Mouse (Mus musculus) kidney, embryonic 15.5 days (tissue): ENCODE measurements at regions not wholly inside any gene's neighbourhood (a gene's known extent, or its start where the extent isn't known, plus 50 kb on each side); places are given as distances from the start of the nearest gene placed in this dataset.
"Not testable (repeated sequence)": the region's sequence is repeated elsewhere in the genome, so short reads cannot be mapped to it uniquely, and the experiment has no call there.

Experiments
- ATAC-seq: fragments of 200-750 bp; cut with Nextera tagmentation; replicated peaks from 2 replicates; pipeline ENCODE4 v1.8.0; 2017; ENCODE audit warnings: moderate TSS enrichment; ENCODE audit not compliant: low FRiP score
- H3K27ac ChIP-seq: fragments of 300-500 bp; sonication (generic); 2 replicates; pipeline ENCODE4 v1.5.1; 2015; ENCODE audit warnings: mild to moderate bottlenecking, inconsistent platforms
- H3K27me3 ChIP-seq: fragments of 300-500 bp; sonication (generic); 2 replicates; pipeline ENCODE4 v1.6.1; 2015; ENCODE audit warnings: inconsistent platforms
- H3K36me3 ChIP-seq: fragments of 300-500 bp; sonication (generic); 2 replicates; pipeline ENCODE4 v1.6.1; 2015; ENCODE audit warnings: inconsistent platforms
- H3K4me1 ChIP-seq: fragments of 300-500 bp; sonication (generic); 2 replicates; pipeline ENCODE4 v1.6.1; 2015; ENCODE audit warnings: inconsistent platforms
- H3K4me2 ChIP-seq: fragments of 300-500 bp; sonication (generic); 2 replicates; pipeline ENCODE4 v1.6.1; 2015; ENCODE audit warnings: moderate library complexity, mild to moderate bottlenecking, inconsistent platforms
- H3K4me3 ChIP-seq: fragments of 300-500 bp; sonication (generic); replicated peaks from 2 replicates; pipeline ENCODE4 v1.5.1; 2015; ENCODE audit warnings: mild to moderate bottlenecking, inconsistent platforms
- H3K9ac ChIP-seq: fragments of 300-500 bp; sonication (generic); 2 replicates; pipeline ENCODE4 v1.6.1; 2015; ENCODE audit warnings: mild to moderate bottlenecking, inconsistent platforms
- H3K9me3 ChIP-seq: fragments of 300-500 bp; sonication (generic); replicated peaks from 2 replicates; pipeline ENCODE4 v1.6.1; 2016; ENCODE audit warnings: inconsistent platforms
- WGBS: fragments of 180-500 bp; shearing (Covaris S2); methylation state at CpG from one replicate; pipeline ENCODE4 v1.1.7; 2015; ENCODE audit warnings: mixed read lengths; 5-methylcytosine and 5-hydroxymethylcytosine counted together

DNA sequence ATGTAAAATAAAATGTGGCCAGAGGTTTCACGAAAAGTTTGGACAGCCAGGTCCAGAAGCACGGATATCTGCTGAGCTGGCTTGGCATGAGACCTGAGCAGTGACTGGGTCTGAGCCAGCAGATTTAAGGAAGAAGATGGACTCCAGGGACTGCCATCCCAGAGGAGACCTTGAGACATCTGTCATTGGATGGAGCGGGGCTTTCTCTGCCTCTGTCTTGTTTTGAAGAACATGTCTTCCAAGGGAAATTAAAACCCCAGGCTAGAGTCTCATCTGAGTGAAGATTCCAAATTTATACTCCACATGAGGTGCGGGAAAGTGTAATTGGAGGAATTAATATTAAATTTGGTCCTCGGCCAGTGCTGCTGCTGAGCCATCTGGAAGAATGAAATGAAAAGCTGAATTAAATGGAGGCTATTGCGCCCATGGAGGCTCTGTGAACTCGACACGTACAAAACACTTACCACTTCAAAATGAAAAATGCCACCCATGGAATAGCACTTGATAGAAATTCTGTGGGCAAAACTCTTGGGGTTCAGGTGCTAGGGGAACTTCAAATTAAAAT is 129.8 kb upstream of the Adcy2 start:
- no peak overlapping the region for H3K27ac ChIP-seq
- no peaks in the 10 kb centered on the region for H3K36me3 ChIP-seq
- no peaks in the 10 kb centered on the region for H3K9me3 ChIP-seq
- no peaks in the 10 kb centered on the region for H3K27me3 ChIP-seq
- no peak overlapping the region for H3K9ac ChIP-seq
- H3K4me2 ChIP-seq, result no peak overlapping the region
- H3K4me1 ChIP-seq, result no peaks in the 10 kb centered on the region
- no peak for ATAC-seq
- no peak overlapping the region for H3K4me3 ChIP-seq
- WGBS, result 85% methylated on average over 8 of the region's 8 CpGs

GRCm38 (mm10) chr13:69127522-69127921 is 128.2 kb upstream of the Adcy2 start:
- H3K36me3 ChIP-seq, result no peaks in the 10 kb centered on the region
- WGBS, result 59% methylated on average over 3 of the region's 3 CpGs
- ATAC-seq, result no peak
- no peaks in the 10 kb centered on the region for H3K27me3 ChIP-seq
- no peak overlapping the region for H3K4me3 ChIP-seq
- no peak overlapping the region for H3K4me2 ChIP-seq
- H3K4me1 ChIP-seq, result no peaks in the 10 kb centered on the region
- no peak overlapping the region for H3K27ac ChIP-seq
- H3K9ac ChIP-seq, result no peak overlapping the region
- H3K9me3 ChIP-seq, result no peaks in the 10 kb centered on the region

GRCm38 (mm10) chr13:69118743-69119142 is 119.4 kb upstream of the Adcy2 start:
- ATAC-seq, H3K4me2 ChIP-seq, H3K4me3 ChIP-seq, H3K9me3 ChIP-seq, H3K4me1 ChIP-seq, H3K27me3 ChIP-seq, H3K27ac ChIP-seq, H3K9ac ChIP-seq, H3K36me3 ChIP-seq: not testable (repeated sequence)
- 95% methylated on average over 8 of the region's 8 CpGs for WGBS

- Histone ChIP-seq H3K27me3 (no peaks in the 10 kb centered on the region), H3K4me2 (no peak overlapping the region), H3K9me3 (no peaks in the 10 kb centered on the region), H3K4me3 (no peak overlapping the region), H3K9ac (no peak overlapping the region), H3K27ac (no peak overlapping the region), H3K36me3 (no peaks in the 10 kb centered on the region), H3K4me1 (no peaks in the 10 kb centered on the region)
- 64% methylated on average over 2 of the region's 2 CpGs for WGBS
- no peak for ATAC-seq
These were observed 109.8 kb upstream of the Adcy2 start for GRCm38 (mm10) chr13:69109168-69109567.

- H3K36me3 ChIP-seq, result no peaks in the 10 kb centered on the region
- WGBS, result 32% methylated on average over 1 of the region's 1 CpGs
- no peaks in the 10 kb centered on the region for H3K4me1 ChIP-seq
- no peaks in the 10 kb centered on the region for H3K27me3 ChIP-seq
- ATAC-seq, result 0 out of 2 replicates have a peak, but pooled peaks have one; percentile 29
- H3K4me2 ChIP-seq, result no peak overlapping the region
- H3K27ac ChIP-seq, result no peak overlapping the region
- no peak overlapping the region for H3K9ac ChIP-seq
- H3K9me3 ChIP-seq, result no peaks in the 10 kb centered on the region
- H3K4me3 ChIP-seq, result no peak overlapping the region
These were observed 87.3 kb upstream of the Adcy2 start for GRCm38 (mm10) chr13:69086613-69087012.

DNA sequence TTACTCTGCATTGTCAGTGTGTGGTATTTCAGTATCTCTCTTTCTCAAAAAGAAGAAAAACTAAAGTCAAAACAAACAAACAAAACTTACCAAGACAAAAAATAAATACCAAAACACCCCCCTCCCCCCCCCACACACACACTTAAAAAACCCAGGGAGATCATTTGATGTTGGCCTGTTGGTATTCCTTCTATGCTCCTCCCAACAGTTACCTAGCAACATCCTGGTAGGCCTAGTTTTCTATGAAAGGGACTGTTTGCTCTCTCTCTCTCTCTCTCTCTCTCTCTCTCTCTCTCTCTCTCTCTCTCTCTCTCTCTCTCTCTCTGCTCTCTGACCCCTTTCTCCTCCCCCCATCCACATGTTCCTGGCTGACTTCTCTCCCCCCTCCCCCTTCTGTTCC is 71.0 kb upstream of the Adcy2 start:
- H3K27me3 ChIP-seq, result no peaks in the 10 kb centered on the region
- H3K36me3 ChIP-seq, result no peaks in the 10 kb centered on the region
- no peaks in the 10 kb centered on the region for H3K9me3 ChIP-seq
- ATAC-seq, result no peak
- no peak overlapping the region for H3K4me2 ChIP-seq
- H3K9ac ChIP-seq, result no peak overlapping the region
- no peaks in the 10 kb centered on the region for H3K4me1 ChIP-seq
- H3K4me3 ChIP-seq, result no peak overlapping the region
- no peak overlapping the region for H3K27ac ChIP-seq

- 86% methylated on average over 3 of the region's 3 CpGs for WGBS
- Histone ChIP-seq H3K36me3 (no peaks in the 10 kb centered on the region), H3K9me3 (no peaks in the 10 kb centered on the region), H3K4me1 (no peaks in the 10 kb centered on the region), H3K27ac (no peak overlapping the region), H3K27me3 (no peaks in the 10 kb centered on the region), H3K9ac (no peak overlapping the region), H3K4me3 (no peak overlapping the region), H3K4me2 (no peak overlapping the region)
- no peak for ATAC-seq
These were observed 70.5 kb upstream of the Adcy2 start for GRCm38 (mm10) chr13:69069817-69070216.

DNA sequence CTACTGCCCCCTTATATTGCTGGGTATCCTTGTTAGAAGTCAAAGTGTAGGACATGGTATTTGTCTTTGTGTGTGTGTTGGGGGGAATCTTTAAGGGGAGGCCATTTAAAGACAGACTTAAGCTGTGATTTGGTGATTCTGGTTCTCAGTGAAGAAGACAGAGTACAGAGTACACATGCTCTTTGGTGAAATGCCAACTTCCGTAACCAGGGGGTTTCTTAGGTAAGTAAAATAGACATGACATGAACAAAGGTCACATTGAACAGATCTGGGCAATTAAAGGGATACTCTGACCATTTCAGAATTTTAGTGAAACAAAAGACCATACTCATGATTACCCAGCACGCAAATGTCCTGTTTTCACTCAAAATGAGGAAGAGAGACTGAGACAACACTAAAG is 67.3 kb upstream of the Adcy2 start:
- 81% methylated on average over 2 of the region's 2 CpGs for WGBS
- Histone ChIP-seq H3K27me3 (no peaks in the 10 kb centered on the region), H3K9ac (no peak overlapping the region), H3K9me3 (no peaks in the 10 kb centered on the region), H3K4me2 (no peak overlapping the region), H3K4me1 (no peaks in the 10 kb centered on the region), H3K4me3 (no peak overlapping the region), H3K27ac (no peak overlapping the region), H3K36me3 (no peaks in the 10 kb centered on the region)
- no peak for ATAC-seq

DNA sequence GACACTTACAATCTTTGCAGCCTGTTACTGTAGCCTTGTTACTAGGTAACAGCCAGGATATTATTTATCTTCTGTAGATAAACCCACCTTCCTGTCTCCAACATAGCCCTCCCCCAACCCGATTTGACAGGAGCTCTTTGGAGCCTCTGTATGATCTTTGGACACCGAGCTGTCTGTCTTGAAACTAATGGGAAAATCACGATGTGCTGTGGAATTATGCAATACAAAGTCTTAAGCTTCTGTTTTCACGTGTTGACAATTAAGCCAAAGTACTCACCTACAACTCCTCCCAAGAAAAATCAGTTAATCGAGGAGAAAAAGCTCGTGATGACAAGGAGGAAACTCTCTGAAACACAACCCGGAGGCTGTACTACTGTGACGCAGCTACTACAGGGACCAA is 65.9 kb upstream of the Adcy2 start:
- H3K4me3 ChIP-seq, result no peak overlapping the region
- no peaks in the 10 kb centered on the region for H3K9me3 ChIP-seq
- H3K27ac ChIP-seq, result no peak overlapping the region
- no peaks in the 10 kb centered on the region for H3K36me3 ChIP-seq
- no peaks in the 10 kb centered on the region for H3K27me3 ChIP-seq
- no peaks in the 10 kb centered on the region for H3K4me1 ChIP-seq
- no peak for ATAC-seq
- H3K4me2 ChIP-seq, result no peak overlapping the region
- no peak overlapping the region for H3K9ac ChIP-seq
- WGBS, result 75% methylated on average over 8 of the region's 8 CpGs

DNA sequence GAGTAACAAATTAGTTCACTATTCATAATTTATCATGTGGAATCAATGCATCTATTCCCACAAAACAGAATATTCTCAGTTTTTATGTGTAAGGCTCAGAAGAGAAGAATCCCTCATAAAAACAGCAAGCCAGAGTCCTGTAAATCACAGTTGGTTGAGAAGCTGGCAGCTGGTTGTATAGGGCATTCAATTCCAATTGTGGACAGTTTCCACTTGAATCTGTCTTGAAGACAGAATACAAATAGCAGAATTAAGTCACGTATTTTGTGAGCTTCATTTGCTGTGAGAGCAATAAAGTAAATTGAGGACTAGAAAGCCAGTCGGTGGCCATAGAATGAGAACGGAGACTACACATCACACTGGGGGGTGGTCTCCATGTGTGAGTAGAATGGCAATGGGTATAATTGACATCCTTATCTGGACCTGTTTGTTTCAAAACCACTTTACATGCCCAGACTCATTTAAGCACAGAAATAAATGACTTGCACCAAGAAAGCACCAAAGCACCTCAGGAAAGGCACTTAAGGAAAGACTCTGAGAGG is 63.4 kb upstream of the Adcy2 start:
- H3K9me3 ChIP-seq, result no peaks in the 10 kb centered on the region
- ATAC-seq, result no peak
- no peak overlapping the region for H3K4me2 ChIP-seq
- no peaks in the 10 kb centered on the region for H3K36me3 ChIP-seq
- H3K4me3 ChIP-seq, result no peak overlapping the region
- H3K9ac ChIP-seq, result no peak overlapping the region
- WGBS, result 80% methylated on average over 3 of the region's 3 CpGs
- no peak overlapping the region for H3K27ac ChIP-seq
- no peaks in the 10 kb centered on the region for H3K4me1 ChIP-seq
- H3K27me3 ChIP-seq, result no peaks in the 10 kb centered on the region

- no peak for ATAC-seq
- Histone ChIP-seq H3K27ac (no peak overlapping the region), H3K9ac (no peak overlapping the region), H3K4me2 (no peak overlapping the region), H3K36me3 (no peaks in the 10 kb centered on the region), H3K4me3 (no peak overlapping the region), H3K9me3 (no peaks in the 10 kb centered on the region), H3K4me1 (no peaks in the 10 kb centered on the region), H3K27me3 (no peaks in the 10 kb centered on the region)
- 82% methylated on average over 3 of the region's 3 CpGs for WGBS
These were observed 62.1 kb upstream of the Adcy2 start for GRCm38 (mm10) chr13:69061436-69061835.
